Mouse (Mus musculus) layer of hippocampus, adult 2 months (tissue): ENCODE data around the gene Gab1. TPM values are rescaled to one million over a fixed set of nuclear protein-coding genes. Genes with fewer than 3 reads are reported as not detected.

Source experiments
- DNase-seq, 2 experiments: peaks; one replicate each; pipeline ENCODE4 v3.0.0; 2022; ENCODE audit warnings: low spot score in 2 of 2
- H3K27ac ChIP-seq: fragments of 200-600 bp; 2 replicates; pipeline ENCODE4 v1.8.1; 2022
- H3K4me3 ChIP-seq: fragments of 200-600 bp; 2 replicates; pipeline ENCODE4 v1.8.1; 2022; ENCODE audit warnings: mild to moderate bottlenecking
- CTCF ChIP-seq: fragments of 200-600 bp; conservative IDR thresholded peaks from 2 replicates; pipeline ENCODE4 v1.8.1; 2022; ENCODE audit warnings: antibody characterized with exemption, mild to moderate bottlenecking, moderate library complexity
- total RNA-seq, 2 experiments: library from RNA; stranded (reverse); gene quantifications; 2 replicates each; pipeline ENCODE4 v1.2.3; 2021

Gab1 gene
- total RNA-seq, 2 experiments from 2014 or later: 14.8 to 17.5 TPM

DNA sequence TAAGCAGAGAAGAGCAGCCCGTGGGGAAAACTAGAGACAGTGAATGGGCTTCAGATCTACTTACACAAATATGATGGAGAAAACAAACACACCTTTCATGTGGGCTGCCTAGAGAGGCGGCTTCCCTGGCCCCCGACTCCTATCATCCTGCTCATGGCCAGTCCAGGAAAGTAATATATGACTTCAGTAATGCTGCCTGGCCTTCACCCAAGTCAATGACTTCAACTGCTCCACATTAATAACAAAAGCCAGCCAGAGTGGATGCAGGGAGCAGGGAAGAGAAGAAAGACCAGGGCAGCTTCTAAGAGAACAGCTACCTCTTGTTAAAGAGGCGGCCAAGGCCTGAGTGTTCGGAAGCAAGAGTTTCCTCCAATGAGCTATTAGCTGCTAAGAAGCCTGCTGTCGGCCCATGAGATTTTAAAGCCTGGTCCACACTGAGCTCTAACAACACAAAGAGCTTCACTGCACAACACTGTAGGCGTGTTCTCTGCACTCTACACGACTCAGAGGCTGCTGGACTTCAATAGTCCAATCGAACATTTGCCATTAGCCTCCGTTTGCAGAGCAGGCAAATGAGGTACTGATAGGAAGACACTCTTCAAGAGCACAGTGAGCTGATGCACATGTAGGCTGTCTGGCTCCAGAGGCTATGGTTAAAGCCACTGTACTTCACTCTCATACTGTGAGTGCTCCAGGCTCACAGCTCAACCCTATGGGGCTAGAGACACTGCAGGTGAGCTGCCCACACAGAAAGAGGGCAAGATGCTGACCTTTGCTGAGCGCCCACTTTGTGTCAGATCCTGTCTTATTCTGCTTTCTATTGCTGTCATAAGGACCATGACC, 49.4 kb downstream of the Gab1 start:
- peak overlapping the region; percentile 76 for H3K27ac ChIP-seq
- no peak overlapping the region for H3K4me3 ChIP-seq
- TF ChIP-seq CTCF: no peak
- DNase-seq: no peak

DNA sequence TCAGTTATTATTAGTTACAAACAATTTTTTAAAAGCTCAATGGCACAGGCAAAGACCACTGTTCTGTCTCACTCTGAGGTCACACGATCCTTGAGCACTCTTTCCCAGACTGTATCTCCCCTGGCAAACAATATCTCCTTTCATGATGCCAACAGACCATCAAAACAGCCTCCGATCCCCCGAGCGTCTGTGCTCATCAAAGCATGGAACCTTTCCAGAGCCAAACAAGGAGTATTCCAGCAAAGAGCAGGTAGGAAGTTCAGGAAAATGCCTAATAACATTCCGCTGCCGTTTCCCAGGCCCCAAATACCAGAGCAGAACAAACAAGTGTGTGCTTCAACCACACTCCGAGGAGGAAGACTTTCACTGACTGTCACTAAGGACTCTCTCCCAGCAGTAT, 50.2 kb downstream of the Gab1 start:
- no peak for TF ChIP-seq CTCF
- Histone ChIP-seq H3K27ac (peak overlapping the region; percentile 76), H3K4me3 (no peak overlapping the region)
- no peak for DNase-seq

DNA sequence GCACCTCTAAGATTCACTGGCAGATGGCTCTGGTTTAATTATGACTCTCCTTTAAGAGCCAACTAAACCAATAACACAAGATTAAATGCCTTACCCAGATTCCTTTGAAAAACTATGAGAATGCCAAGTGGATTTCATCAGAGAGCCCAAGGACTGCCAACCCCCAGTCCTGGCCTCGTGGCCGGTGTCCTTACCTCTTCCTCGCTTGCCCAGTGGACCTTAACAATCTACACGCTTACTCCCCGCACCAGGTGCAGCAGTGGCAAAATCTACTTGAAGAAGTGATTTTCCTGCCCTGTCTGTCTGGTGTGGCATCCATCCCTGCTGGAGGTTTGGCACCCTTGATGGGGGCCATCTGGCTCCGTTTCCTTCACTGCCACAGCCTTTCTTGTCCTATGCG, 53.3 kb downstream of the Gab1 start:
- TF ChIP-seq CTCF: no peak
- H3K4me3 ChIP-seq: no peak overlapping the region
- no peak for DNase-seq
- no peak overlapping the region for H3K27ac ChIP-seq

DNA sequence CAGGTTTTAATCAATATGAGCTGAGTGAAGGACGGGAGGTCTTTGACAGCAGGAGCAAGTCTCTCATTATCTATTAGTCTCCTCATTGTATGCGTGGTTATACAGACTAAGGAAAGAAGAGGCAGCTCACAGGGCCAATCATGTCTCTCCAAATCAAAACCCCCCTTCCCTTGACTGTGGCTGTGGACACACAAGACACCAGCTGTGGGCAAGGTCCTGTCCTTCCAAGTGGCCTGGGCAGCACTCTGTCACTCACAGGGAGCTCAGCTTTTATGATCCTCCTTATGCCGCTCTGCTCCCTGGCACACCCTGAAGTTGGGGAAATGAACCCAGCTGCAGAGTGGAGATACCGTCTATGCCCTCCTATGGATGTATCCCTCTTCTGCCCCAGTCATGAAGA, 55.2 kb downstream of the Gab1 start:
- TF ChIP-seq CTCF: no peak
- DNase-seq: no peak
- Histone ChIP-seq H3K27ac (peak overlapping the region; percentile 29; the same call in 1 of the 2 replicates), H3K4me3 (no peak overlapping the region)

DNA sequence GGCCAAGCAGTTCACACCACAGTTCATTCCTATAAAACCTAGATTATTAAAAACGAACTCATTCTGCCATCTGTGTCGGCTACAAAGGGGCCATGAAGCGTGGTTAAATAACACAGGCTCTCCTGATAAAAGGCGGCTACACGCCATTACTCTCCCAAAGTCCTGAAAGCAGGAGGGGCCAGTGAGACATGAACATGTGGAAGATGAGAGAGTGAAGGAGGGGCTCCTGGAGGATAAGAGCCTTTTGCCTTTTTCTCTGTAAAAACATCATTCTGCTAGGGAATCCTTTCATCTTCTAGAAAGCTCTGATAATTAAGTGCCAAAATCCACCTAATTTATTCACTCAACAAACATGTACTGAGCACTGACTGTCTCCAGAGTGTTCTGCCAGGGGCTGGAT, 55.9 kb downstream of the Gab1 start:
- H3K27ac ChIP-seq: peak overlapping the region; percentile 29; the same call in 1 of the 2 replicates
- DNase-seq: no peak
- no peak for TF ChIP-seq CTCF
- no peak overlapping the region for H3K4me3 ChIP-seq

DNA sequence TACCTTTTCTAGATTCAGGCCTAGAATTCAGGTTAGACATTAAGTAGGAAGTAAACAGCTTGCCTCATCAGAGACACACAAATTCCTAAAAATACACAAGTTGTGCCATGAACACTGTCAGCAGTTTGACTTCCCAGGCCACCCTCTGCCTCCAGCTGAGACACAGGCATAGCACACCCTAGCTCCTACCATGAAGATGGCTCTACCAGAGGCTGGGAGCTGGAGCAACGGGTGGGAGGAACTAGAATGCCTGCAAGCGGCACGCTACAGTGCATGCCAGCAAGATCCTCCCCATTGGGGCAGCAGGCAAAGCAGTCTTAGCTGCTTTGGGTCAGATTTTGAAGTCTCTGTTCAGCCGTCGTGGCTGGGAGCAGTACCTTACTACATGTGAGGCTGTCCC, 57.1 kb downstream of the Gab1 start:
- no peak for DNase-seq
- Histone ChIP-seq H3K4me3 (no peak overlapping the region), H3K27ac (peak overlapping the region; percentile 36; the same call in 1 of the 2 replicates)
- TF ChIP-seq CTCF: no peak

DNA sequence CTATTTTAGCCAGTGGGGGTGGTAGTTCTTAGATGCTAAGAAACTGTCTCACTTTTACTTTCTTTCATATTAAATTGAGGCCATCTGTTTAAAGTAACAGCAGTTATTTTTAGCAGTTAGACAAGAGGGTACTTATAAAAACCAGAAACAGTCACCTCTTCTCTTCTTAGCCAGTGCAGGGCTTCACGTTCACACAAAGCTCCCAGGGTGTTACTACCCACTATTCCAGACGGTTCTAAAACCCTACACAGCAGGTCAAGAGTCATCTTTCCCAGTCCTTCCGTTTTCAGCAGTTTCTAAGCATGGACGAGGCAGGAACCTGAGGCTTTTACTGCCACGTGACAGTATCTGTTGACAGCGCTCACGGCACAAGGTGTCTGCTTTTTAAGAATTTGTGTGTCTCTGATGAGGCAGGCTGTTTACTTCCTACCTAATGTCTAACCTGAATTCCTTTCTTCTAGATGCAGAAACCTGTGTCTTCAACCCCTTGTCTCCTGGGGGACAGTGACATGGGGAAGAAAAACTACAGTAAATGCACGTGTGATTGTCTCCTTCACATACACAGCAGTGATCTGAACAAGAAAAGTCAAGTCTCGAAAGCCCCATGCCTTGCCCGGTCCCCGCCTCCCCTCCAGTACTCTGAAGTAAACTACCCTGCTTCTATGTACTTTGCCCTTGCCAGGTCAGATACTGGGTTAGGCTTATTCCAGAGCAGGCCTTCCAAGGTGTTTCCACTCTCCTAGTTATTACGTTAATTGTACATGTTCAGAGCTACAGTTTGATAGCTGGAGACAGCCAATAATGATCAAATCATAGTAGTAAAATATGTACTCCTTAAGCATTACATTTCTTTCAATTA, 58.7 kb downstream of the Gab1 start:
- TF ChIP-seq CTCF: no peak
- Histone ChIP-seq H3K27ac (no peak overlapping the region), H3K4me3 (no peak overlapping the region)
- no peak for DNase-seq

DNA sequence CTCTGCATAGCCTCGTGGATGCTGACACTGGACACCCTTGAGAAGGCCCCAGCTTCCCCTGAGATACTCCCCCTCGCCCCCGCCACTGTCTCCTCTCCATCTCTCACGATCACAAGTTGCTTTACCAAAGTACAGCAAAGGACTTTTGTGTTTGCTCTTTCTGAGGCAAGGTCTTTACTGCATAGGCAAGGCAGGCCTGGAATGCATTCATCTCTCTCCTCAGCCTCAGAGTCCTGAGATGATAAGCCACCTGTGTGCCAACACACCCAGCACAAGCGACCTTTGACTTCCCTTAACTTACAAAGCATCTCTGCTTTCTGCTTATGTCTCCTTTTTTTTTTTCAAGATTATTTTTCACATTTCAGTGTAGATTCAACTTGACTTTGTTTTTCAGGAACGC, 61.3 kb downstream of the Gab1 start:
- H3K27ac ChIP-seq: no peak overlapping the region
- no peak for TF ChIP-seq CTCF
- DNase-seq: no peak
- no peak overlapping the region for H3K4me3 ChIP-seq

DNA sequence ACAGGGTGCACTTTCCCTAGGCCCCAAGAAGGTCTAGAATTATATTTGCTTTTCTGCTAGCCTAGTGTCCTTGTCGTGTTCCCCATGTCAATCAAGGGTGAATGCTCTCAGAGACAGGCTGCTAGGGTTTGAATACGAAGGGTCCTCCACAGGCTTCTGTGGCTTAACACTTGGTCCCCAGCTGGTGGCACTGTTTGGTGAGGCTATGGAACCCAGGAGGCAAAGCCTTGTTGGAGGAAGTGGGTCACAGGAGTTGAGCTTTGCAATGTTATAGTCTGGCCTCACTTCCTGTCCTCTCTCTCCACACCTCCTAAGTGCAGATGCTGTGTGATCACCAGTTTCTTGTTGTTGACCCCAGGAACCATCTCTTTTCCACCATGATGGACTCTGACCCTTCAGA, 63.3 kb downstream of the Gab1 start:
- Histone ChIP-seq H3K27ac (no peak overlapping the region), H3K4me3 (no peak overlapping the region)
- TF ChIP-seq CTCF: peak; percentile 28; the same call in 1 of the 2 replicates
- no peak for DNase-seq

DNA sequence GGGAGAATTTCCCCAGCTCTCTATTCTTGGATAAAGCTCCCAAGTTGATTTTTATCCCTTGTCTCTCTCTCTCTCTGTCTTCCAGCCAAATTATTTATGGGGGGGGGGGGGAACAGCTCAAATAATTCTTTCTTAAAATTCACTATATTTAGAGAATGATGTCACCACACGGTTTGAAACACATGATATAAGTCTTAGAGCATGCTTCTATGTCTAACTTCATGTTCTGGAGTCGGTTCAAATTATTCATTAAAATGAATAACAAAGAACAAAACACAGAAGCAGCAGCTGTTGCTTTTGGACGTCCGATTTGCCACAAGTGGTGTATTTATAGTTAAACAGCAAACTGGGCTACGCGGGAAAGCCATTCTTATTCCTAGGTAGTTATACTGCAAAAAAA, 65.1 kb downstream of the Gab1 start:
- H3K4me3 ChIP-seq: no peak overlapping the region
- no peak for DNase-seq
- no peak for TF ChIP-seq CTCF
- H3K27ac ChIP-seq: peak overlapping the region; percentile 15; the same call in 1 of the 2 replicates

DNA sequence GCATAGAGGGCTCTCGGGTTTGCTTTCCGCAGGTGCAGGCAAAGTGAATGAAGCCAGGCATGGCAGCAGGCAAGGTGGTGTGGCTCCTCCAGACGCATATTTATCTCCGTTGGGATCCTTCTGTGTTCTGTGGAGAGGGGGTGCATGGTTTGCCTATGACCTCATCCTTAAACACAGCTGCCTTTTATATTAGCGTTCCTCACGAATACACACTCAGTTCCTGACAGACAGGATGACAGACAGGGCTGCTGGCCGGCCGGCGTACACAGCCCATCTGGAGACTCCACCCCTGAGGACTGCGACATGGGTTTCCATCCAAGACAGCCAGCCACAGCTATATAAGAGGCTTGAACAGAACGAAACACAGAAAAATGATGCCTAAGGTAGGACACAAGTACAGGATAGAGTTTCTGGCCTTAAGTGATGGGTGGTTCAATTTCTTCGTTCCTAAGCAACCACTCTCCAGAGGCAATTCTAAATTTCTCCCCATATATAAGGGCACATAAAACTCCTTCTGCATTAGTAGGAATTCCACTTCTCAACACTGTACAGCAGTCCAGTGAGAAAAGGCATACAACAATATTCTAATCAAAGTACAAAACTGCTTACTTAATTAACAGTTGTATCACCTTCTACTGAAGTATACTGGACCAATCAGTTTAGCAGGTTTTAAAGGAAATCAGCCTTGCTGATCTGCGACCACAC, 66.1 kb downstream of the Gab1 start:
- no peak for DNase-seq
- peak overlapping the region; percentile 69 for H3K27ac ChIP-seq
- TF ChIP-seq CTCF: no peak
- no peak overlapping the region for H3K4me3 ChIP-seq

DNA sequence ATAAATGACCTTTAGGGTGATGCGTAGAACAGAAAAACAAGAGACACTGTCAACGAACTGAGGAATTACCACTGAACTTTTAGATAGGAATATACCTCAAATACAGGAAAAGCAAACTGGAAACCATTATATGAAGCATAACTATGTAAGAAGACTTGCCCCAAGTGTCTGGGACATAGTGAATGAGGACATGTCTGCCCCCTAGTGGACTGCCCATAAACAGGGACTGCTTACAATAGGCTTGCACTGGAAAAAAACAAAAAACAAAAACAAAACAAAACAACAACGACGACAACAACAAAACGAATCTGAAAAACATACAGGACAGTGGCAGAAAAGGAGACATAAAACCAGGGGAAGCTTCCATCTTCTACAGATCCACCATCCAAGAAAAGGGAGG, 66.9 kb downstream of the Gab1 start:
- Histone ChIP-seq H3K27ac (peak overlapping the region; percentile 80), H3K4me3 (no peak overlapping the region)
- DNase-seq: peak in 1 of 2 experiments; percentile 35
- TF ChIP-seq CTCF: peak; percentile 81

DNA sequence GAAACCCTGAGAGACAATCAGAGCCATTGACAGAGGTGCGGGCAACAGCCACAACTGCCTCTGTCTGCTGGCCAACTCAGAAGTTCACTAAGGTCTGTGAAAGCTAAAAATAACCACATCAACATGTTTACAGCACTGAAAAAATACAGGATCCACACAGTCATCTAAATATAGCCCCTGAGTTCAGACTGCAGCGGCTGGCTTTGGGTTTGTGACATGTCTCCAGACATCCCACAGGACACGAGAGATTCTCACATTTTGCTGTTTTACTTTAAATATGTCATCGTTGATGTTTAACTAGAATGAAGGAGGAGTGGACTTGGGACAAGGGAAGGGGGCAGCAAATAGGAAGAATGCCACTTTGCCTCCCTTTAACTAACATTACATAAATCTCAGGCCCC, 68.7 kb downstream of the Gab1 start:
- peak overlapping the region; percentile 80 for H3K27ac ChIP-seq
- no peak overlapping the region for H3K4me3 ChIP-seq
- DNase-seq: no peak
- TF ChIP-seq CTCF: no peak
